Mouse (Mus musculus) heart, embryonic 10.5 days (tissue): ENCODE measurements at regions not wholly inside any gene's neighbourhood (a gene's known extent, or its start where the extent isn't known, plus 50 kb on each side); places are given as distances from the start of the nearest gene placed in this dataset.

ENCODE experiments used
- DNase-seq: peaks from one replicate; pipeline ENCODE4 v3.0.0-alpha.2; 2017; ENCODE audit warnings: low spot score
- H3K27ac ChIP-seq: fragments of 300-500 bp; sonication (generic); 2 replicates; pipeline ENCODE4 v1.5.1; 2016; ENCODE audit warnings: mild to moderate bottlenecking
- H3K27me3 ChIP-seq: fragments of 300-500 bp; sonication (generic); 2 replicates; pipeline ENCODE4 v1.6.1; 2016; ENCODE audit warnings: mild to moderate bottlenecking; ENCODE audit not compliant: poor library complexity, insufficient read depth, severe bottlenecking
- H3K36me3 ChIP-seq: fragments of 300-500 bp; sonication (generic); 2 replicates; pipeline ENCODE4 v1.6.1; 2016; ENCODE audit warnings: mild to moderate bottlenecking, moderate library complexity
- H3K4me1 ChIP-seq: fragments of 300-500 bp; sonication (generic); 2 replicates; pipeline ENCODE4 v1.6.1; 2016; ENCODE audit warnings: mild to moderate bottlenecking
- H3K4me3 ChIP-seq: fragments of 300-500 bp; sonication (generic); 2 replicates; pipeline ENCODE4 v1.5.1; 2016; ENCODE audit warnings: mild to moderate bottlenecking, moderate library complexity
- H3K9me3 ChIP-seq: fragments of 300-500 bp; sonication (generic); 2 replicates; pipeline ENCODE4 v1.6.1; 2016; ENCODE audit warnings: mild to moderate bottlenecking, moderate library complexity
- WGBS: fragments of 180-500 bp; shearing (Covaris S2); methylation state at CpG from one replicate; pipeline ENCODE4 v1.1.7; 2016; 5-methylcytosine and 5-hydroxymethylcytosine counted together

- Histone ChIP-seq H3K36me3 (no peaks in the 10 kb centered on the region), H3K4me3 (no peak overlapping the region), H3K4me1 (0 out of 2 replicates have a peak, but pooled peaks cover 8% of the 10 kb centered on the region), H3K27ac (peak overlapping the region; percentile 17), H3K27me3 (peaks cover 30% of the 10 kb centered on the region; the same call in 1 of the 2 replicates), H3K9me3 (no peaks in the 10 kb centered on the region)
- 39% methylated on average over 6 of the region's 6 CpGs for WGBS
- DNase-seq, result no peak
These were observed 63.5 kb upstream of the Irx6 start for GRCm38 (mm10) chr8:92610487-92611059.

- H3K36me3 ChIP-seq, result no peaks in the 10 kb centered on the region
- DNase-seq, result no peak
- no peak overlapping the region for H3K4me3 ChIP-seq
- no peaks in the 10 kb centered on the region for H3K9me3 ChIP-seq
- 47% methylated on average over 4 of the region's 4 CpGs for WGBS
- H3K4me1 ChIP-seq, result 0 out of 2 replicates have a peak, but pooled peaks cover 17% of the 10 kb centered on the region
- H3K27ac ChIP-seq, result no peak overlapping the region
- H3K27me3 ChIP-seq, result peaks cover 45% of the 10 kb centered on the region
These were observed 60.6 kb upstream of the Irx6 start for GRCm38 (mm10) chr8:92613486-92613885.

GRCm38 (mm10) chr8:92616341-92617115 is 57.6 kb upstream of the Irx6 start:
- Histone ChIP-seq H3K4me3 (no peak overlapping the region), H3K27me3 (peaks cover 43% of the 10 kb centered on the region), H3K27ac (no peak overlapping the region), H3K36me3 (no peaks in the 10 kb centered on the region), H3K9me3 (no peaks in the 10 kb centered on the region), H3K4me1 (0 out of 2 replicates have a peak, but pooled peaks cover 9% of the 10 kb centered on the region)
- DNase-seq, result no peak
- WGBS, result 53% methylated on average over 10 of the region's 10 CpGs

- no peak for DNase-seq
- WGBS, result 86% methylated on average over 14 of the region's 14 CpGs
- Histone ChIP-seq H3K36me3 (no peaks in the 10 kb centered on the region), H3K9me3 (no peaks in the 10 kb centered on the region), H3K27ac (no peak overlapping the region), H3K4me3 (no peak overlapping the region), H3K4me1 (0 out of 2 replicates have a peak, but pooled peaks cover 9% of the 10 kb centered on the region), H3K27me3 (peaks cover 34% of the 10 kb centered on the region)
These were observed 55.8 kb upstream of the Irx6 start for GRCm38 (mm10) chr8:92618281-92618680.
